Mouse (Mus musculus): ENCODE measurements around the gene Lysmd1. TPM values are rescaled to one million over a fixed set of nuclear protein-coding genes. Genes with fewer than 3 reads are reported as not detected.
A peak's percentile ranks its signal among the peaks of the same experiment; 100 is the strongest.

Lysmd1 gene
- total and polyA plus RNA-seq, 2 experiments from 2014 or later: 35.3 to 51.9 TPM

DNA sequence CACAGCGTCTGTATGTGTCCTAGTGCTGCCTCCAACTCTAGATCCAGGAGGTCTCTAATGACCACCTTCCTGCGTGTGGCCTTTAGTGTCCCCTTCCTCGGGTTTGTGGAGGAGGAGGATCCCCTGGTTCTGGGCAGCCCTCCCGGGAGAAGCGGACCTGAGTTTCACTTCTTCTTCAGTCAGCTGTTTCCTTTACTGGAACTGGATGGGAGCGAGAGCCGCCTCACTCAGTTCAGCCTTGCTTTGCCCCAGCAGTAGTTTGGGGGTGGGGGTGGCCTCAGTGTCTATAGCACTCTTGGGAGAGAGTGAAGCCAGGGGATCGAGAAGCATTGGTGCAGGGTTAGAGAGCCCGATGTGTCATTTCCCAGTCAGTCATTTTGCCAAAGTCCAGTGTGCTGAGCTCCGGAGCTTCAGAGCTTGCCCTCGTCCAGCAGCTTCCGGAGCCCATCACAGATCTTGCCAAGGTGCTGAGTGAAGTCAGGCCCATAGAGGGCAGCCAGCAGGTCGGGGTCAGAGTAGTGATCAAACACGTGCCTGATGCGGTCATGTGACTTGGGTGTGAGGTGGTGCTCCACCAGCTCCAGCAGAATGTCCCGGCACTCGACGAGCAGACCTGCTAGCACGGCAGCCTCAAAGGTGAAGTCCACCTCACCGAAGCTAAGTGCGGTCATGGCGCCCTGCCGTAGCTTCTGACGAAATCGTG lies 5.8 kb downstream of the Lysmd1 start:
- Histone ChIP-seq H3K36me3 (ENCODE audit: insufficient read depth, low read length) (peaks cover 14% of the 10 kb centered on the region), H3K9ac (replicated peaks; ENCODE audit: low read length, poor library complexity, severe bottlenecking) (no peak overlapping the region), H3K27ac (ENCODE audit: low read depth, low read length) (no peak overlapping the region), H3K4me1 (ENCODE audit: insufficient read depth, low read length) (no peaks in the 10 kb centered on the region), H3K9me3 (ENCODE audit: low read length) (no peaks in the 10 kb centered on the region), H3K4me3 (ENCODE audit: low read depth, low read length) (no peak overlapping the region), H3K4me2 (ENCODE audit: low read depth, low read length, poor library complexity, severe bottlenecking) (no peak overlapping the region), H3K27me3 (ENCODE audit: insufficient read depth, low read length) (no peaks in the 10 kb centered on the region)
- no peak for ATAC-seq (ENCODE audit: low FRiP score)
- no peak for DNase-seq (ENCODE audit: low spot score)
- WGBS: 72% methylated on average over 25 of the region's 25 CpGs
- TF ChIP-seq CTCF (IDR thresholded peaks at IDR 0.05): no peak

GRCm38 (mm10) chr3:95140289-95140595 lies 6.4 kb downstream of the Lysmd1 start:
- Histone ChIP-seq H3K4me3 (ENCODE audit: low read depth, low read length) (no peak overlapping the region), H3K27ac (ENCODE audit: low read depth, low read length) (no peak overlapping the region), H3K4me2 (ENCODE audit: low read depth, low read length, poor library complexity, severe bottlenecking) (no peak overlapping the region), H3K9me3 (ENCODE audit: low read length) (no peaks in the 10 kb centered on the region), H3K9ac (replicated peaks; ENCODE audit: low read length, poor library complexity, severe bottlenecking) (no peak overlapping the region), H3K4me1 (ENCODE audit: insufficient read depth, low read length) (no peaks in the 10 kb centered on the region), H3K27me3 (ENCODE audit: insufficient read depth, low read length) (no peaks in the 10 kb centered on the region), H3K36me3 (ENCODE audit: insufficient read depth, low read length) (peaks cover 14% of the 10 kb centered on the region)
- no peak for TF ChIP-seq CTCF (IDR thresholded peaks at IDR 0.05)
- ATAC-seq (ENCODE audit: low FRiP score) (no peak), DNase-seq (ENCODE audit: low spot score) (no peak)
- WGBS: 61% methylated on average over 18 of the region's 18 CpGs

- Histone ChIP-seq H3K9ac (replicated peaks; ENCODE audit: low read length, poor library complexity, severe bottlenecking) (no peak overlapping the region), H3K4me1 (ENCODE audit: insufficient read depth, low read length) (no peaks in the 10 kb centered on the region), H3K9me3 (ENCODE audit: low read length) (no peaks in the 10 kb centered on the region), H3K4me3 (ENCODE audit: low read depth, low read length) (no peak overlapping the region), H3K4me2 (ENCODE audit: low read depth, low read length, poor library complexity, severe bottlenecking) (no peak overlapping the region), H3K27me3 (ENCODE audit: insufficient read depth, low read length) (no peaks in the 10 kb centered on the region), H3K36me3 (ENCODE audit: insufficient read depth, low read length) (peaks cover 14% of the 10 kb centered on the region), H3K27ac (ENCODE audit: low read depth, low read length) (no peak overlapping the region)
- ATAC-seq (ENCODE audit: low FRiP score): no peak
- WGBS: 79% methylated on average over 6 of the region's 6 CpGs
- no peak for TF ChIP-seq CTCF (IDR thresholded peaks at IDR 0.05)
- no peak for DNase-seq (ENCODE audit: low spot score)
These were observed 6.9 kb downstream of the Lysmd1 start for GRCm38 (mm10) chr3:95140795-95141194.

DNA sequence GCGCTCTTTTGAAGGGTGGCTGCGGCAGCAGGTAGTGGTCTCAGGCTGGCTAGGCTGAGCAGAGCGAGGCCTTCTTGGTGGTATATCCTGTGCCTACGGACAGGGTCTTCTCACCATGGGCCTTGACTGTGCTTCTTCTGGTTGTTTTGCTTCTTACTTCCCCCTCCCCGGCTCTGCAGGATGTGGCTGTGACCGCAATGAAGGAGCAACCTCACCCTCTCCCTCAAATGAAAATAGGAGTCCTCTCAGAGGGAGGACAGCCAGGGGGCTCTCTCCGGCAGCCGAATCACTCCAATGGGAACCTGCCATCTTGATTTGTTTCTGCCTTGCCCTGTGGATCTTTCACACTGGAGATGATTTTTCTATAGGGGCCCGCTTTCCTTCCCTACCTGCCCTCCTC lies 7.6 kb downstream of the Lysmd1 start:
- Histone ChIP-seq H3K4me3 (ENCODE audit: low read depth, low read length) (no peak overlapping the region), H3K9ac (replicated peaks; ENCODE audit: low read length, poor library complexity, severe bottlenecking) (no peak overlapping the region), H3K9me3 (ENCODE audit: low read length) (no peaks in the 10 kb centered on the region), H3K4me2 (ENCODE audit: low read depth, low read length, poor library complexity, severe bottlenecking) (no peak overlapping the region), H3K4me1 (ENCODE audit: insufficient read depth, low read length) (no peaks in the 10 kb centered on the region), H3K36me3 (ENCODE audit: insufficient read depth, low read length) (peaks cover 14% of the 10 kb centered on the region), H3K27ac (ENCODE audit: low read depth, low read length) (no peak overlapping the region), H3K27me3 (ENCODE audit: insufficient read depth, low read length) (no peaks in the 10 kb centered on the region)
- ATAC-seq (ENCODE audit: low FRiP score) (no peak), DNase-seq (ENCODE audit: low spot score) (no peak)
- 97% methylated on average over 9 of the region's 9 CpGs for WGBS
- no peak for TF ChIP-seq CTCF (IDR thresholded peaks at IDR 0.05)

GRCm38 (mm10) chr3:95141952-95142616 lies 8.2 kb downstream of the Lysmd1 start, which contains the start of gene Tnfaip8l2:
Gene Tnfaip8l2 (minus strand): TSS chr3:95142360.
- 87% methylated on average over 10 of the region's 10 CpGs for WGBS

DNA sequence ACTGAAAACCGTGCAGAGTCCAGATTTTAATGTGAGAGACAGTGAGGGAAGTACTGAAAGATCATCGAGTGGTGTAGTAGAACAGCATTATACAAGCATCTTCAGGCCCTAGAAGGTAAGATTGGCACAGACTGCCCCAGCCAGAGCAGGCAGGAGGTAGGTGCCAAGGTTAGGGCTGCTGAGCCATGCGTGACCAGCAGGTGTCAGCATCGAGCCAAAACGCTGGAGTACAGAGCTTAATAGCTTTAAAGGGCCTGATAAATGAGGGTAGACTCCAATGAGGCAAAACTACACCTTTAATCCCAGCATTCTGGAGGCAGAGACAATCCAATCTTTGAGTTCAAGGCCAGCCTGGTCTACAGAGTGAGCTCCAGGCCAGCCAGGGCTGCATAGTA lies 8.7 kb downstream of the Lysmd1 start:
- Histone ChIP-seq H3K36me3 (ENCODE audit: insufficient read depth, low read length) (peaks cover 14% of the 10 kb centered on the region), H3K27ac (ENCODE audit: low read depth, low read length) (no peak overlapping the region), H3K9me3 (ENCODE audit: low read length) (no peaks in the 10 kb centered on the region), H3K4me3 (ENCODE audit: low read depth, low read length) (no peak overlapping the region), H3K27me3 (ENCODE audit: insufficient read depth, low read length) (no peaks in the 10 kb centered on the region), H3K4me2 (ENCODE audit: low read depth, low read length, poor library complexity, severe bottlenecking) (no peak overlapping the region), H3K9ac (replicated peaks; ENCODE audit: low read length, poor library complexity, severe bottlenecking) (no peak overlapping the region), H3K4me1 (ENCODE audit: insufficient read depth, low read length) (no peaks in the 10 kb centered on the region)
- DNase-seq (ENCODE audit: low spot score): peak; percentile 71
- peak; percentile 92 for TF ChIP-seq CTCF (IDR thresholded peaks at IDR 0.05)
- peak; percentile 58; the same call in 1 of the 2 replicates for ATAC-seq (ENCODE audit: low FRiP score)
- 14% methylated on average over 5 of the region's 5 CpGs for WGBS

More at GRCm38 (mm10) chr3:95141952-95142616, 8.2 kb downstream of the Lysmd1 start, which contains the start of gene Tnfaip8l2:
- DNase-seq (ENCODE audit: low spot score) (no peak), ATAC-seq (ENCODE audit: low FRiP score) (no peak; the same call in 1 of the 2 replicates)
- Histone ChIP-seq H3K36me3 (ENCODE audit: insufficient read depth, low read length) (peaks cover 14% of the 10 kb centered on the region), H3K4me3 (ENCODE audit: low read depth, low read length) (no peak within 1 kb of the TSS), H3K27ac (ENCODE audit: low read depth, low read length) (no peak within 1 kb of the TSS), H3K4me1 (ENCODE audit: insufficient read depth, low read length) (no peaks in the 10 kb centered on the region), H3K9me3 (ENCODE audit: low read length) (no peaks in the 10 kb centered on the region), H3K27me3 (ENCODE audit: insufficient read depth, low read length) (no peaks in the 10 kb centered on the region), H3K9ac (replicated peaks; ENCODE audit: low read length, poor library complexity, severe bottlenecking) (no peak within 1 kb of the TSS), H3K4me2 (ENCODE audit: low read depth, low read length, poor library complexity, severe bottlenecking) (no peak within 1 kb of the TSS)
- no peak for TF ChIP-seq CTCF (IDR thresholded peaks at IDR 0.05)

Data from midbrain, postnatal 0 days (tissue).